Mouse (Mus musculus) G1E-ER4 (cell line): ENCODE data around the gene Nck2. TPM values are rescaled to one million over a fixed set of nuclear protein-coding genes. Genes with fewer than 3 reads are reported as not detected.
A peak's percentile ranks its signal among the peaks of the same experiment; 100 is the strongest.

Experiments used
- GATA1 ChIP-seq: IDR thresholded peaks from one replicate; pipeline ENCODE4 v1.8.0; 2012; ENCODE audit warnings: low read length, inconsistent platforms
- polyA plus RNA-seq: library from polyadenylated mRNA; stranded (reverse); fragments of >175 nt; gene quantifications from 2 replicates; pipeline ENCODE4 v1.2.3, GENCODE M21; 2012

Gene Nck2
- polyA plus RNA-seq, 1 experiment: 55.2 TPM

- no peak for TF ChIP-seq GATA1
These were observed 57.8 kb downstream of the Nck2 start for GRCm38 (mm10) chr1:43501920-43502791.

DNA sequence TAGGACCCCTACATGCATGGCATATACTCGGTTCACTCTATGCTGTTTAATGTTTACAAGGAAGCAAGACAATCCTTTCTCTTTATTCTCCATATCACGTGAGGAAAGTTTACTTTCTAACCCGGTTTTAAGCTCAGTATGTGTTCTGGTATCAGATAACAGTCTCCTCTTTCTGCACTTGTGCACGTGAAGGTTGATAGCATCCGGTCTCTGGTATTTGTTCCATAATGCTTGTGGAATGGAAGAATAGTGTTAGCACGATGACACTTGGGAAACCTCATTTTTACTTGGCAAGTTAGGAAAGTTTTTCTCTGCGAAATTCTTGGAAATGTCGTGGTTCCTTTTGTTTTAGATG lies 58.4 kb downstream of the Nck2 start:
- no peak for TF ChIP-seq GATA1

- TF ChIP-seq GATA1: no peak
These were observed 58.9 kb downstream of the Nck2 start for GRCm38 (mm10) chr1:43503261-43503660.

DNA sequence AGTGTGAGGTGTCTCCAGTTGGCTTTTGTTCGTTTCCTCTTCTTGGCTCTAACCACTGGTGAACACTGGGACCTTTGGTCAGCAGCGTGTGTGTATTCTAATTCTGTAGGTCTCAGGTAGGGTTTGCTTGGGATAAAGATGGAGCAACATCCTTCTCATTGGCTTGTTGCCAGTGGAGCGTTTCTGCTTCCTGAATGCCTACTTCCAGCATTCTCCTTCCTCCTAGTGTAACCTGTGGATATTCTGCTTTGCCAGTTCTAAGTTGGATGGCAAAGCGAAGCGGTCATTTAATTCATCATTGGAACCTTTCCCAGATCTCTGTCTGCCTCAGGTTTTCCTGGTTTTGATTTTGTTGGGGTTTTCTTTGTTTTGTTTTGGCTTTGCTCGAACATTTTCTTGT lies 59.3 kb downstream of the Nck2 start:
- no peak for TF ChIP-seq GATA1

GRCm38 (mm10) chr1:43504235-43504634 lies 59.9 kb downstream of the Nck2 start:
- no peak for TF ChIP-seq GATA1

DNA sequence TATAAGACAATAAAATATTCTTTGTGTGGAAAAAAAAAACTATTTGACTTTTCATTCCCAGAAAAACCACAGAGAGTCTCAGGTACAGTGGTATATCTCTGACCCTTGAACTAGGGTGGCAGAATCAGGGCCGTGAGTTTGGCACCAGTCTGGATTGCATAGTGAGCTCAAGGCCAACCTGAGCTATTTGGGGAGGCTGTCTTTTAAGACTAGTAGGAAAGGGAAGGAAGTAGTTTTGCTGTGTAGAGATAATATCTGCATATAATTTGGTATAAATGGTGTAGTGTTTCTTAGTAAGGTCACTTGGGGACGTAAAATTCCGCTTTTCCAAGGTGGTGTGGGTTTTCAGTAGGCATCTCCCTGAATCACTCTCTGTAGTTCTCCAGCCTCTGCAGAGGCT lies 62.3 kb downstream of the Nck2 start:
- no peak for TF ChIP-seq GATA1

- TF ChIP-seq GATA1: no peak
These were observed 63.4 kb downstream of the Nck2 start for GRCm38 (mm10) chr1:43507809-43508208.

GRCm38 (mm10) chr1:43511256-43511655 lies 66.9 kb downstream of the Nck2 start:
- no peak for TF ChIP-seq GATA1

DNA sequence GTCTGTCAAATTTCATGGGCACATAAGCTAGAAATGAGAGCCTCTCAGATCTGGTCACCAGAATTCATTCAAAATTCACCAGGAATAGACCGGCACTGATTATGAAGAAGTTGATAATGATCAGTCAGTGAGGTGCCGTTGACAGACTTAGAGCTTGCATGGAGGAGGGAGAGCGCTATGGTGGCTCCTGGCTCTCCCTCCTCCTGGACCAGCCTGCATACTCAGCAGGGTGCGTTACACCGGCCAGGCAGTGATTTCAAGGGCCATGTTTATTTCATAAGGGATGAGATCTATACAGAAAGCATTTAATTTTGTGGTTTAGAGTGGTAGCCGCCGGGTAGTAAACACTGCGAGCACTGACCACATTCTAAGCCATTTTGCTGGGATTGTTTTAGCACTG lies 67.3 kb downstream of the Nck2 start:
- no peak for TF ChIP-seq GATA1

- no peak for TF ChIP-seq GATA1
These were observed 73.0 kb downstream of the Nck2 start for GRCm38 (mm10) chr1:43517405-43517804.

- no peak for TF ChIP-seq GATA1
These were observed 76.0 kb downstream of the Nck2 start for GRCm38 (mm10) chr1:43520216-43520988.

DNA sequence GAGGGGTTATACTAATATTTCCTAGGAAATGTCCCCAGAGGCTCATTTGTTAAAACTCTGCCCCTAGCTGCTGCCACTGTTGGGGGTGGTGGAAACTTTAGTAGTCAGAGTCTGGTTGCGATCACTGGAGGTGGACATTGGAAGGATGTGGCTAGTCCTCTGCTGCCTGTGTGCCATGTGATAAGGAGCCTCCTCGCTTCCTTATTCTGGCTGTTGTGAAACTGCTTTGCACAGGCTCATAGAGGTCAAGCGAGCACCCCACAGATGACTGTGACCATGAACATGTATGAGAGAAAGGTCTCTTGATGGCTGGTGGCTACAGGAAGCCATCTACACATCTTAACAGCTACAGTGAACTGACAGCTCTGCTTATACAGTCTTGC lies 76.6 kb downstream of the Nck2 start:
- TF ChIP-seq GATA1: no peak

GRCm38 (mm10) chr1:43521512-43521911 lies 77.1 kb downstream of the Nck2 start:
- TF ChIP-seq GATA1: no peak

DNA sequence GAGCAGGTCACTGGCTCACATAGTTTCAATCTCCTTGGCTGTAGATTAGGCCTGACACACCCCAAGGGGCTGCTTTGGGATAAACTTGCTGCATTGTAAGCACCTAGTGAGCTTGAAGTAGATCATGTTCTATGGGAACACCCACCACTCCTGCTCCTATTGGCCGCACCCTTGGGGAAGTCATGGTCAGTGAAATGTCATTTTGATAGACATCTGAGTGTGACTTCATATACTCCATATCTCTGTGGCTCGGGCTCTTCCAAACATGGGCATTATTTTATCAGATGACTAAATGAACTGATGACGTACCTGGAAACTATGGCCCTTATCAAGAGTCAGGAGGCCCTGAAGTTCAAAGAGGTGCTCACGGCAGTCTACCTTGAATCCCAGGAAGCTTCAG lies 77.6 kb downstream of the Nck2 start:
- TF ChIP-seq GATA1: peak; percentile 12

DNA sequence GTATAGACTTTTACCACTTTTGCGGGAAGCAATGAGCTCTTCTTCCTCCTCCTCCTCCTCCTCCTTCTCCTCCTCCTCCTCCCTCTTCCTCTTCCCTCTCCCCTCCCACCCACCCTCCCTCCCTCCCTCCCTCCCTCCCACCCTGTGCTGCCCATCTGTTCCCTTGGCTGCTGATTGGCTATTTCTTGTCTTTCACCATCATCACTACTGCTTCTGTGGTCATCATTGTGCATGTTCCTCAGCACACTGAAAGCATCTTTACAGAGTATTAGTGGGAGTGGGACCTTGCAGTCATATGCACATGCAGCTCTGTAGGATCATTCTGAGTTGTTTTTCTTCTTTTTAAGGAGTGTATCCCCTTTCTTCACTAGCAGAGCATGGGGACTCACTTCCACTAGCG lies 78.6 kb downstream of the Nck2 start:
- TF ChIP-seq GATA1: no peak

DNA sequence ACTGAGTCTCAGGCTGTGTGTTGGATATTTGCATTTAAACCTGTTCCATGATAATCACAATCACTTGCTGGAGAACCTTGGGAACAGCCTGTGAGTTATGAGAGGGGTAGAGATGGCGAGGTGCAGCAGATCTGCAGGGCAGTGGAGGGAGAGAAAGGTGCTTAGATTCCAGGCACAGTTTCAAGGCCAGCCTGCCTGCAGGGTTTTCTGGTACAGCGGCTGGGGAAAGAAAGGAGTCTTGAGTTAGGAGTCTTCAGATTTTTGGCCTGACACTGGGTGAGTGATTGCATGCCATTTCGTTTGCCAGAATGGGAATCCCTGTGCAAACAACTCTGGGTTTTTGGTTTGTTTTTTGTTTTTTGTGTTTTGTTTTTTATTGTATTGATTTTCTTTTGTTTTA lies 80.0 kb downstream of the Nck2 start:
- TF ChIP-seq GATA1: no peak

DNA sequence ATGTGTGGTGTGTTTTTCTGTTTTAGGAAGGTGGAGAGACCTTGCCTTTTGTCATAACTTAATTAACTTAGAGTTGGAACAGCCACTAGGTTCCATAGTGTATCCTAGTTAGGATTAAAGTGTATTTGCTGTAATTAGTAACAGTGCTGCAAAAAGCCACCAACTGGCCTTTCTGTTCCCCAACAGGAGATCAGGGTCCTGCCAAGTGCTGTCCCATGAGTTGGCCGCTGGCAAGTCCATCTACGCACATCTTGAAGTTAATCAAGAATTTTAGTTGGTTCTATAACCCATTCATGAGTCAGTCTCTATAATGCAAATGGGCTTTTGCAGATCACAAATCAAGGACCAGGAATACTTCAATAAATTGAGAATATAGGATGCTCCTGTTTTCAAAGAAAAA lies 83.9 kb downstream of the Nck2 start:
- TF ChIP-seq GATA1: no peak

DNA sequence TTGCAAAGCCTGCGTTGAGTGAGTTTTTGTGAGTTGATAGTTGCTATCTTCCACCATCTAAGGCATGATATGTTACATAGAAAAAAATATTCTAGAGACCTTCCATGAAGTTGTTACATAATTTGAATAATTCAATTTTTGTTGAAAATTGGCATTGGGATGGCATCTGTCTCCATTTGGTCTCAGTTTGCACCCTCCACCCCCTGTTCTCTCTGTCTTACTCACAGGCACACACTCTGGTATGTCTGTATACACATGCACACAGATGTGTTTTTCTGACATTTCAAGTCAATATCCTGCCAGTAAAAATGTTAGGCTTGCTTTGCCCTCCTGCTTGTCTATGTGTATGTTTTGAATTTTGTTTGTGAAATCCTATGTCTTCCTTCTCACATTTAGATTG lies 84.7 kb downstream of the Nck2 start:
- TF ChIP-seq GATA1: no peak
